Mouse (Mus musculus): ENCODE measurements around the gene Slx4ip.

Slx4ip gene

GRCm38 (mm10) chr2:137063829-137064228 lies 172.8 kb downstream of the Slx4ip start:
- DNase-seq (ENCODE audit: low read depth, low spot score): no peak

- DNase-seq (ENCODE audit: low read depth, low spot score): no peak
Observed at GRCm38 (mm10) chr2:137064513-137064912, 173.5 kb downstream of the Slx4ip start.

- DNase-seq (ENCODE audit: low read depth, low spot score): no peak
Observed at GRCm38 (mm10) chr2:137067479-137068110, 176.6 kb downstream of the Slx4ip start.

GRCm38 (mm10) chr2:137073473-137074312 lies 182.7 kb downstream of the Slx4ip start:
- no peak for DNase-seq (ENCODE audit: low read depth, low spot score)

GRCm38 (mm10) chr2:137074313-137074620 lies 183.2 kb downstream of the Slx4ip start:
- no peak for DNase-seq (ENCODE audit: low read depth, low spot score)

- no peak for DNase-seq (ENCODE audit: low read depth, low spot score)
Observed at GRCm38 (mm10) chr2:137078771-137079170, 187.8 kb downstream of the Slx4ip start.

GRCm38 (mm10) chr2:137079721-137080320 lies 188.8 kb downstream of the Slx4ip start:
- no peak for DNase-seq (ENCODE audit: low read depth, low spot score)

GRCm38 (mm10) chr2:137080468-137080867 lies 189.4 kb downstream of the Slx4ip start:
- DNase-seq (ENCODE audit: low read depth, low spot score): no peak

GRCm38 (mm10) chr2:137081001-137081400 lies 190.0 kb downstream of the Slx4ip start:
- no peak for DNase-seq (ENCODE audit: low read depth, low spot score)

- no peak for DNase-seq (ENCODE audit: low read depth, low spot score)
Observed at GRCm38 (mm10) chr2:137082896-137083620, 192.0 kb downstream of the Slx4ip start.

- DNase-seq (ENCODE audit: low read depth, low spot score): no peak
Observed at GRCm38 (mm10) chr2:137085257-137085656, 194.2 kb downstream of the Slx4ip start.

GRCm38 (mm10) chr2:137086621-137087395 lies 195.8 kb downstream of the Slx4ip start:
- no peak for DNase-seq (ENCODE audit: low read depth, low spot score)

- DNase-seq (ENCODE audit: low read depth, low spot score): no peak
Observed at GRCm38 (mm10) chr2:137087705-137088104, 196.7 kb downstream of the Slx4ip start.

- no peak for DNase-seq (ENCODE audit: low read depth, low spot score)
Observed at GRCm38 (mm10) chr2:137091766-137092522, 200.9 kb downstream of the Slx4ip start.

GRCm38 (mm10) chr2:137092523-137093297 lies 201.7 kb downstream of the Slx4ip start:
- DNase-seq (ENCODE audit: low read depth, low spot score): no peak

GRCm38 (mm10) chr2:137093298-137093630 lies 202.2 kb downstream of the Slx4ip start:
- DNase-seq (ENCODE audit: low read depth, low spot score): no peak

GRCm38 (mm10) chr2:137094301-137094700 lies 203.3 kb downstream of the Slx4ip start:
- DNase-seq (ENCODE audit: low read depth, low spot score): no peak

- no peak for DNase-seq (ENCODE audit: low read depth, low spot score)
Observed at GRCm38 (mm10) chr2:137096981-137097460, 206.0 kb downstream of the Slx4ip start.

GRCm38 (mm10) chr2:137098269-137099035 lies 207.4 kb downstream of the Slx4ip start:
- no peak for DNase-seq (ENCODE audit: low read depth, low spot score)
